Mouse (Mus musculus): Measurements from ENCODE around the gene Adh4. TPM values are rescaled to one million over a fixed set of nuclear protein-coding genes. Genes with fewer than 3 reads are reported as not detected.

Gene Adh4
- polyA plus RNA-seq, 1 experiment from 2014 or later: not detected

Other genes with a start within 250 kb of the Adh4 start
- gene 4930579F01Rik, start 221.6 kb upstream of the Adh4 start, polyA plus RNA-seq (2015; fragmentation: Nextera tagmentation; extraction: Ambion mirVana): not detected in 2 replicates
- gene Adh7, start 197.7 kb upstream of the Adh4 start, polyA plus RNA-seq (2015; fragmentation: Nextera tagmentation; extraction: Ambion mirVana): 0.15 and 1.1 TPM in 2 replicates
- 0.56 and 0.57 TPM in 2 replicates for gene Adh1, start 154.5 kb upstream of the Adh4 start, polyA plus RNA-seq (2015; fragmentation: Nextera tagmentation; extraction: Ambion mirVana)
- not detected in 2 replicates for gene Adh6a, start 102.2 kb upstream of the Adh4 start, polyA plus RNA-seq (2015; fragmentation: Nextera tagmentation; extraction: Ambion mirVana)
- gene Adh6b, start 73.7 kb upstream of the Adh4 start, polyA plus RNA-seq (2015; fragmentation: Nextera tagmentation; extraction: Ambion mirVana): 0.13 and 0.17 TPM in 2 replicates
- 257 and 268 TPM in 2 replicates for gene Adh5, start 27.6 kb downstream of the Adh4 start, polyA plus RNA-seq (2015; fragmentation: Nextera tagmentation; extraction: Ambion mirVana)
- gene Metap1, start 74.0 kb downstream of the Adh4 start, polyA plus RNA-seq (2015; fragmentation: Nextera tagmentation; extraction: Ambion mirVana): 43.3 and 44.8 TPM in 2 replicates
- gene Eif4e, start 110.7 kb downstream of the Adh4 start, polyA plus RNA-seq (2015; fragmentation: Nextera tagmentation; extraction: Ambion mirVana): 360 and 371 TPM in 2 replicates

All from forebrain, embryonic 15.5 days (tissue).